Mouse (Mus musculus) ES-E14 (cell line): ENCODE results near the gene Cpa5.

Experiments used
- HCFC1 ChIP-seq: IDR thresholded peaks from 2 replicates; pipeline ENCODE4 v1.6.1; 2012; ENCODE audit warnings: low read length, inconsistent platforms, borderline replicate concordance; ENCODE audit not compliant: insufficient read depth
- ZC3H11A ChIP-seq: IDR thresholded peaks from 2 replicates; pipeline ENCODE4 v1.6.1; 2012; ENCODE audit warnings: low read depth, mild to moderate bottlenecking, inconsistent platforms, low read length, borderline replicate concordance
- ZNF384 ChIP-seq: IDR thresholded peaks from 2 replicates; pipeline ENCODE4 v1.6.1; 2012; ENCODE audit warnings: low read depth, low read length, inconsistent platforms

GRCm38 (mm10) chr6:30605672-30606071 is 5.1 kb upstream of the Cpa5 start:
- TF ChIP-seq ZC3H11A, result no peak
- no peak for TF ChIP-seq ZNF384
- no peak for TF ChIP-seq HCFC1
